Mouse (Mus musculus): Measurements from ENCODE around the gene Tmem110. TPM values are rescaled to one million over a fixed set of nuclear protein-coding genes. Genes with fewer than 3 reads are reported as not detected.

Tmem110 gene
- 17.4 and 24.8 TPM in 2 replicates for polyA plus RNA-seq (2011; ENCODE audit: insufficient read length, low read depth, missing spikeins)

DNA sequence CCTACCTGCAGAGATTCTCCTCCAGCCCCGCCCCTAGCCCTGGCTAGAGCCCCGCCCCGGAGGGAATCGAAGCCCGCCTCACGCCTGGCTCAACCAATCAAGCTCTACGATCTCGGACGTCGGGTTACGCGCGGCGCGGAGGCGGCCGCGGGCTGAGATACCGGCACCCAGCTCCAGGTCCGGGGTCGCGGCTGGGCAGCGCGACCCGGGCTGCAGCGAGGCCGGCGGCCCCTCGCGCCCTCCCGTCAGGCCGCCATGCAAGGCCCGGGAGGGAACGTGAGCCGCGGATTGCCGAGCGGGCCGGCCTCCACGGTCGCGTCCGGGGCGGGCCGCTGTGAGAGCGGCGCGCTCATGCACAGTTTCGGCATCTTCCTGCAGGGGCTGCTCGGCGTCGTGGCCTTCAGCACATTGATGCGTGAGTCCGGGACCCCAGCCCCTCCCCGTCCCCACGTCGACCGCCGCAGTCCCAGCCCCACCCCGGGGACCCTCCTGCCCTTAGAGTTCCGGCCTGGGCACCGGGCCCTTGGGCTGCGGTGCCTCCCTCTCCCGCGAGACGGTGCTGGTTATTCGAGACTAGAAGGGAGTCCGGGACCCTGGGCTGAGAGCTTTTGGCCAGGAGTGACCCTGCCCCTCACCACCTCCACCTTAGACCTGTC is at the start of gene Tmem110:
Gene Tmem110, plus strand, starts transcription at position 115 of the 656 bp plus-strand sequence.
- Histone ChIP-seq H3K27ac (ENCODE audit: insufficient read depth, low read length) (peak within 1 kb of the TSS; percentile 31; the same call in 1 of the 2 replicates), H3K4me1 (ENCODE audit: control insufficient read depth, insufficient read depth, low read length) (peaks cover 13% of the 10 kb centered on the region), H3K4me3 (ENCODE audit: insufficient read depth, low read length) (peak within 1 kb of the TSS; percentile 85)
- TF ChIP-seq CTCF (IDR thresholded peaks at IDR 0.05; ENCODE audit: borderline replicate concordance, insufficient read depth, low read length) = no peak; the same call in 1 of the 2 replicates
- peak; percentile 63 for TF ChIP-seq POLR2A (IDR thresholded peaks at IDR 0.05; ENCODE audit: low read depth, low read length)

DNA sequence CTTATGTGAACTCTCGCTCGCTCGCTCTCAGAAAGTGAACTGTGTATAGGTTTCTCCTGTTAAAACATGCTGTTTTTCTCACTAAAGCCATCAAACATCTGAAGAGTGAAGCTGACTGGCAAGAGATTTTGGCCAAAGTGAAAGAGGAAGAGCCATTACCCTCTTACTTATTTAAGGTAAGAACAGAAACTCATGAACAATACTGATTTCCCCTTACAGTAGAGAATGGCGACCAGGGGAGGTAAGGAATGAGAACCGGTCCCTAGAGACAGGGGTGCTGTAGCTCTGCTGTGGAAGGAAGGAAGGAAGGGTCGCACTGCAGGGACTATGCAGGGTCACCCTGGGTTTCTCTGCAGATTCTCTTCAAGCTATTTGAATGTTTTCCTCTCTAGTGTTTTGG is 40.8 kb upstream of the Tmem110 start:
- TF ChIP-seq CTCF (IDR thresholded peaks at IDR 0.05; ENCODE audit: borderline replicate concordance, insufficient read depth, low read length) (no peak), POLR2A (IDR thresholded peaks at IDR 0.05; ENCODE audit: low read depth, low read length) (no peak)
- no peak overlapping the region for H3K4me3 ChIP-seq (ENCODE audit: insufficient read depth, low read length)
- no peaks in the 10 kb centered on the region for H3K4me1 ChIP-seq (ENCODE audit: control insufficient read depth, insufficient read depth, low read length)
- no peak overlapping the region for H3K27ac ChIP-seq (ENCODE audit: insufficient read depth, low read length)

DNA sequence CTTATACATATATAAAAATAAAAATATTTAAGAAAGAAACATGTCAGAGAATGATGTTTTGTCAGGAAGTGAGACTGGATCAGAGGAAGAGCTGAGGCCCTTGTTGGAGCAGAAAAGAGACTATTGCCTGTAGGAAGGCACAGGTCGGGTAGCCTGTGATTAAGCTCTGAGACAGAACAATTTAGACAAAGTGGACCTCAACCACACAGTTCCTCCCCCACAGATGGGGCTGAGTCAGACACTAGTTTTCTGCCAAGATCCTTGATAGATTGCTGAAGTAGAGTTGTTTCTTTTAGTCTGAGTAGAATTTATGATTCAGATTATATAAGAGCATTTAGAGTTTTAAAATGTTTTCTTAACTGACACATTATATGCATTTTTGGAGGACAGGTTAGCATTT is 35.9 kb upstream of the Tmem110 start:
- Histone ChIP-seq H3K4me1 (ENCODE audit: control insufficient read depth, insufficient read depth, low read length) (no peaks in the 10 kb centered on the region), H3K4me3 (ENCODE audit: insufficient read depth, low read length) (no peak overlapping the region), H3K27ac (ENCODE audit: insufficient read depth, low read length) (no peak overlapping the region)
- TF ChIP-seq CTCF (IDR thresholded peaks at IDR 0.05; ENCODE audit: borderline replicate concordance, insufficient read depth, low read length) (no peak), POLR2A (IDR thresholded peaks at IDR 0.05; ENCODE audit: low read depth, low read length) (no peak)

DNA sequence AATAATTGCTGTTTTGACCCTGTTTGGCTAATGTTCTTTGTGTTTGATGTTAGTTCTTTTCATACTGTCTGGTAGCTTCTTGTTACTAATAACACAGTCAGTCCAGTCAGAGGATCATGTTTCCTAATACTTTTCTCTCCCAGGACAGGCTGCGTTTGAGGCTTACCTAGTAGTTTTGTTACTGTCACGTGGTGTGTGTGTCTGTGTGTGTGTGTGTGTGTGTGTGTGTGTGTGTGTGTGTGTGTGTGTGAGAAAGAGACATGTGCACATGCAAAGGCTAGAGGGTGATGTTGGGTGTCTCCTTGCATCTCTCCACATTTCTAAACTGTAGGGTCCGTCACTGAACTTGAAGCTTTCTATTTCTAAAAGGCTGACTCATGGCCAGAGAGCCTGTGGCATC is 32.5 kb upstream of the Tmem110 start:
- Histone ChIP-seq H3K27ac (ENCODE audit: insufficient read depth, low read length) (no peak overlapping the region), H3K4me1 (ENCODE audit: control insufficient read depth, insufficient read depth, low read length) (no peaks in the 10 kb centered on the region), H3K4me3 (ENCODE audit: insufficient read depth, low read length) (no peak overlapping the region)
- no peak for TF ChIP-seq POLR2A (IDR thresholded peaks at IDR 0.05; ENCODE audit: low read depth, low read length)
- no peak for TF ChIP-seq CTCF (IDR thresholded peaks at IDR 0.05; ENCODE audit: borderline replicate concordance, insufficient read depth, low read length)

DNA sequence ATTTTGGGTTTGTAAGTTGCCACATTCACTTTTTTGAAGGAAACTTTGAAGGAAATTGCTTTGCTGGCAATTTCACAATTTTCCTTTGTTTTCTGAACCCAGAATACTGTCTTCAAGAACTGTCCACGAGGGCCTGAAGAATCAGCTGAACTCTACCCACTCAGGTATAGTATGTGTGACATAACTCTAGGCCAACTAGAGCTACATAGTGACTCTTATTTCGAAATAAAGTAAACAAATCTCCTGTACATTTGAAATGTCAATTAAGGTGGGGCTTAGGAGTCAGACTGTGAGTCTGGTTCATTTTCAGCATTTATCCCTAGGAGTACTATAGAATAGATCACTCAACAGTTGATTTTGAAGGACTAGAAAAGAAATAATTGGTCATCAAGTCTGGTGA is 23.6 kb upstream of the Tmem110 start:
- TF ChIP-seq CTCF (IDR thresholded peaks at IDR 0.05; ENCODE audit: borderline replicate concordance, insufficient read depth, low read length) (no peak), POLR2A (IDR thresholded peaks at IDR 0.05; ENCODE audit: low read depth, low read length) (no peak)
- H3K4me1 ChIP-seq (ENCODE audit: control insufficient read depth, insufficient read depth, low read length) = no peaks in the 10 kb centered on the region
- no peak overlapping the region for H3K4me3 ChIP-seq (ENCODE audit: insufficient read depth, low read length)
- no peak overlapping the region for H3K27ac ChIP-seq (ENCODE audit: insufficient read depth, low read length)

DNA sequence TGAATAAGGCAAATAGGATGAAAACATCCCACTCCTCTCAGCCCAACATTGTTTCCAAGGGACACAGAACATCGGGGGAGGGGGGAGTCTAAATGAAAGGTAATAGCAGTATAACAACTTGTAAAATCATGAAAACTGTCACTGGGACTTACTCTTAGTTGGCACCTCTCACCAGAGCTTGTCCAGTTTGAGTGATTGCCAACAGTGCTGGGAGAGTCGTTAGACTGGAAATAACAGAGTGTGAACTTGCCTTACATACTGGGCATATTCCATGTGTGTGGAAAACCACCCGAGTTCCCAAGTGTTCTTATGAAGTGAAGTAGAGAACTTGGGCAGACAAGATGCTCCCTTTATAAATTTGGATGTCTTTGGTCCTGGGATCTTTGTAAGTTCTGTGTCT is 4.3 kb upstream of the Tmem110 start:
- Histone ChIP-seq H3K4me3 (ENCODE audit: insufficient read depth, low read length) (no peak overlapping the region), H3K27ac (ENCODE audit: insufficient read depth, low read length) (no peak overlapping the region), H3K4me1 (ENCODE audit: control insufficient read depth, insufficient read depth, low read length) (peaks cover 6% of the 10 kb centered on the region)
- TF ChIP-seq POLR2A (IDR thresholded peaks at IDR 0.05; ENCODE audit: low read depth, low read length) (no peak), CTCF (IDR thresholded peaks at IDR 0.05; ENCODE audit: borderline replicate concordance, insufficient read depth, low read length) (no peak)

- H3K4me1 ChIP-seq (ENCODE audit: control insufficient read depth, insufficient read depth, low read length) = peaks cover 13% of the 10 kb centered on the region
- H3K27ac ChIP-seq (ENCODE audit: insufficient read depth, low read length) = peak overlapping the region; percentile 31; the same call in 1 of the 2 replicates
- TF ChIP-seq POLR2A (IDR thresholded peaks at IDR 0.05; ENCODE audit: low read depth, low read length) (no peak), CTCF (IDR thresholded peaks at IDR 0.05; ENCODE audit: borderline replicate concordance, insufficient read depth, low read length) (no peak)
- H3K4me3 ChIP-seq (ENCODE audit: insufficient read depth, low read length) = no peak overlapping the region
Observed at GRCm38 (mm10) chr14:30824456-30824995, 864 bp upstream of the Tmem110 start.

DNA sequence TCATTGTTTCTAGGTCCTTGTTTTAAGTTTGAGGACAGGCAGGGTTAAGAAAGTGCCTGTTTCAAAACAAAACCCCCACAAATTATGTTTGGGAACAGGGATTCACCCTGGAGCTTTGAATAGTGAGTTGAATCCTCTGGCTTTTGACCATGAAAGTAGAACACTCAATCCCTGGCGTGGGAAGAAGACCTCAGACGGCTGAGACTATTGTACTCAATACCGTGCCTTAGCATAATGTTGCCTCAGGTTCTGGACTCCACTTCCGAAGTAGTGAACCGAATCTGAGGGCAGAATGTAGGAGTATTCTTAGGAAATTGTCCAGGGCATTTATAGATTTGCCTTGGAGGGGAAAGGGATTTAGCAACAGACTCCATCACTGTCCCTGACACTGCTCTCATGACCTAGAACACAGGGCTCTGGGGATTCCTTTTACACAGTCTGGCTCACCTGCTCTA is 342 bp upstream of the Tmem110 start:
- peaks cover 13% of the 10 kb centered on the region for H3K4me1 ChIP-seq (ENCODE audit: control insufficient read depth, insufficient read depth, low read length)
- H3K27ac ChIP-seq (ENCODE audit: insufficient read depth, low read length) = peak overlapping the region; percentile 31; the same call in 1 of the 2 replicates
- H3K4me3 ChIP-seq (ENCODE audit: insufficient read depth, low read length) = no peak overlapping the region
- no peak for TF ChIP-seq POLR2A (IDR thresholded peaks at IDR 0.05; ENCODE audit: low read depth, low read length)
- TF ChIP-seq CTCF (IDR thresholded peaks at IDR 0.05; ENCODE audit: borderline replicate concordance, insufficient read depth, low read length) = no peak

DNA sequence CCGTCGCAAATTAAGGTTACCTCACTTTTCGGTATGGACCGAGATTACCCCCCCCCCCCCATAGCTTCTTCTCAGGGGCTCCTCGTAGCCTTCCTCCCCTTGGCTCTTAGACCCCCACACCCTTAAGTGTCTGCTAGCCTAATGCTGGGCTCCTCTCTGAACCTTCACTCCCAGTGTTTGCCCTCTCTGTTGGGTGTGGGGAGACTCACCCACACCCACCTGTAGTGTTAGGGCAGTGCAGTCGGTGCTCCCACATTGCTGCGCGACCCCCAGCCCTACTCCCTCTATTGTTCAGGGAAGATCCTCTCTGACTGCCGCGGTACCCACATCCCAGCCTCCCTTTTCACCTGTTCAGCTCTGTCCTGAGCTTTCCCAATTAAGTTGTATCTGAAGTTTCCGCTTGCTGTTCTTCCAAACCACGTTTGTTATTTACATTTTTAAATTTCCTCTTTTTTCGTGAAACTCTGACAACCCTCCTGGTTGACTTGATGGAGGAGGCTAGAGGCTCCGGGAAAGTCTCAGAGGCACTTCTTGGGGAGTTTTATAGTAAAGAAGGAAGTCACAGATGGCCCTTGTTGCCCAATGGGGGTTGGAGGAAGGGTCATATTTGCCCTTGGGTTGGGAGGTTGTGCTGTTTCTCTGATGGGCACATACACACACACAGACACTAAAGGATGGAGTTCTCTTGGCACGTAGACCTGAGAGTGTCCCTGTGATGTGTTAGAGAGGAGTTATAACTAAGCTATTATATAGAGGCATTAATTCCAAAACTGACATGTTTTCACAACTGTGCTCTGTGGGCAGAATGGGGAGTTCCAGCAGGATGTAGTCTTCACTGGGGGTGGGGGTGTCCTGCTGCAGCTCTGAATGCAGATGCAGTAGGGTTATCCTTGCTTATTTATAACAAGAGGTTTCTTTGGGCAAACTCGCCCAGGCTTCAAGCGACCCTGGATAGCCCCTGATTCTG is 1.1 kb downstream of the Tmem110 start:
- H3K4me3 ChIP-seq (ENCODE audit: insufficient read depth, low read length) = peak overlapping the region; percentile 85
- H3K4me1 ChIP-seq (ENCODE audit: control insufficient read depth, insufficient read depth, low read length) = peaks cover 13% of the 10 kb centered on the region
- TF ChIP-seq POLR2A (IDR thresholded peaks at IDR 0.05; ENCODE audit: low read depth, low read length) (no peak), CTCF (IDR thresholded peaks at IDR 0.05; ENCODE audit: borderline replicate concordance, insufficient read depth, low read length) (no peak)
- H3K27ac ChIP-seq (ENCODE audit: insufficient read depth, low read length) = no peak overlapping the region
